Mouse (Mus musculus) lung, postnatal 36 days (tissue): Measurements from ENCODE around the gene Tdo2.
A peak's percentile ranks its signal among the peaks of the same experiment; 100 is the strongest.

ENCODE experiments used
- DNase-seq: peaks from one replicate; pipeline ENCODE4 v3.0.0; 2022; ENCODE audit warnings: mixed read lengths

The Tdo2 gene

GRCm38 (mm10) chr3:81942341-81942740 is 33.7 kb downstream of the Tdo2 start:
- DNase-seq, result no peak

- peak; percentile 64 for DNase-seq
Observed at GRCm38 (mm10) chr3:81938924-81939323, 37.1 kb downstream of the Tdo2 start.

GRCm38 (mm10) chr3:81933348-81933747 is 42.7 kb downstream of the Tdo2 start:
- DNase-seq, result no peak

GRCm38 (mm10) chr3:81932141-81933101 is 43.6 kb downstream of the Tdo2 start, which contains the start of gene Ctso:
Gene Ctso, plus strand, starts transcription at chr3:81932601.
- peak; percentile 95 for DNase-seq

- DNase-seq, result no peak
Observed at GRCm38 (mm10) chr3:81931695-81932094, 44.3 kb downstream of the Tdo2 start.

- DNase-seq, result no peak
Observed at GRCm38 (mm10) chr3:81929073-81929472, 46.9 kb downstream of the Tdo2 start.

GRCm38 (mm10) chr3:81926764-81927325 is 49.2 kb downstream of the Tdo2 start:
- DNase-seq, result no peak

- peak; percentile 24 for DNase-seq
Observed at GRCm38 (mm10) chr3:81925856-81926255, 50.1 kb downstream of the Tdo2 start.

GRCm38 (mm10) chr3:81924931-81925330 is 51.1 kb downstream of the Tdo2 start:
- DNase-seq, result peak; percentile 77

GRCm38 (mm10) chr3:81922910-81923309 is 53.1 kb downstream of the Tdo2 start:
- DNase-seq, result peak; percentile 37

GRCm38 (mm10) chr3:81919681-81920080 is 56.3 kb downstream of the Tdo2 start:
- no peak for DNase-seq

GRCm38 (mm10) chr3:81918215-81918614 is 57.8 kb downstream of the Tdo2 start:
- DNase-seq, result no peak

- no peak for DNase-seq
Observed at GRCm38 (mm10) chr3:81917354-81917935, 58.6 kb downstream of the Tdo2 start.

GRCm38 (mm10) chr3:81916030-81916686 is 59.8 kb downstream of the Tdo2 start:
- DNase-seq, result peak; percentile 20

GRCm38 (mm10) chr3:81910286-81911036 is 65.5 kb downstream of the Tdo2 start:
- DNase-seq, result no peak
